11 mouse cellular contexts compared by ENCODE assay signal in the genomic region with DNA sequence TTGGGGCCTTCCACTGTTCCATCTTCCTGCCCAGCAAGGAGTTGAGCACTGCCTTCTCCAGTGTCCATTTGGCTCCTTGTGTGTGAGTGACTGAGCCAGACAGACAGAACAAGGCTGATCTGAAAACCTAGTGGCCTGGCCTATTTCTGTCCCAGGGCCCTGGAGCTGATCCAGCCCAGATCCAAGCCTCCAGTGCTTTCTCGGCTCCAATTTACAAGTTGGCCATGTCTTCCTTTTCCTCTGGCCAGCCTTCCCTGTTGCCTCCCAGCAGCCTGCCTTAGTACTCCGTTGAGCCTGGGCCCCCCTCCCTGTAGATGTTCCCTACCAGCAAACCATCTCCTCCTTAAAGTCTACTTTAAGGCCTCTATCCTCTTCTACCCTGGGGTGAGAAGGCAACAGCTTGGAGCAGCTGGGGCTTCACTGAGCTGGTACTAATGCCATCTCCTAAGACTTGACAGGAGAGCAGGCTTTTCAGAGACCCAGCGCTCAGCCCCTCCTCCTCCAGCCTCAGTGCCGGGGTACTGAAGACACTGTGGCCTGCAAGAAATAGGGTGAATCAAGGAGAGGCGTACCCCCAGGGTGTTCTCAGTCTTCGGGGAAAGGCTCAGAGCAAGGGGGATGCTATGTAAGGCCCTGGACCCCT.
DNase-seq lines count a peak whose midpoint lies in the region; TF ChIP-seq lines count a peak whose summit lies in the region.
"Had no signal": no experiment of that assay in that cellular context is flagged by ENCODE, and none has a peak within 500 bp of the region (broad histone marks: within the 10 kb centered on the region; RNA-seq: fewer than 3 reads in every experiment).

No protein-coding gene starts in this region.

- H3K27ac ChIP-seq in cerebellum, adult 2 months (ENCODE audit: insufficient read depth, low read length), result no peak overlapping the region
- H3K27ac ChIP-seq: embryonic facial prominence, embryonic 12.5 days; kidney, embryonic 15.5 days; neural tube, embryonic 13.5 days had no signal

- peak; percentile 24 for DNase-seq in adrenal gland, adult 2 months
- DNase-seq in adrenal gland, adult 18-20 months (ENCODE audit: low spot score in 2 of 2), result no peak
- peak; percentile 14 to 40 for DNase-seq in layer of hippocampus, postnatal 10 days (ENCODE audit: low spot score in 2 of 2)
- no peak for DNase-seq in layer of hippocampus, adult 9-11 months
- DNase-seq in cerebellum, adult 2 months, result peak; percentile 78 to 86
- DNase-seq in heart, adult 8-10 months (ENCODE audit: low spot score), result peak; percentile 52
- no peak for DNase-seq in thymus, postnatal 25 days
- DNase-seq in embryo, embryonic 10 days (ENCODE audit: low spot score), result no peak

- no peak overlapping the region for H3K4me3 ChIP-seq in cerebellum, adult 2 months (replicated peaks; ENCODE audit: insufficient read depth, low read depth, low read length)
- H3K4me3 ChIP-seq: embryonic facial prominence, embryonic 12.5 days; kidney, embryonic 15.5 days; neural tube, embryonic 13.5 days had no signal

- TF ChIP-seq CTCF in cerebellum, adult 2 months (IDR thresholded peaks at IDR 0.05; ENCODE audit: borderline replicate concordance, insufficient read depth, low read depth, low read length), result no peak

- peaks cover 22% of the 10 kb centered on the region for H3K4me1 ChIP-seq in cerebellum, adult 2 months (ENCODE audit: control insufficient read depth, insufficient read depth, low read length)
- H3K4me1 ChIP-seq: embryonic facial prominence, embryonic 12.5 days; kidney, embryonic 15.5 days; neural tube, embryonic 13.5 days had no signal

- 32% methylated on average over 6 of the region's 6 CpGs for WGBS in cerebellum, adult 2 months

- no peaks in the 10 kb centered on the region for H3K27me3 ChIP-seq in cerebellum, adult 2 months (ENCODE audit: control insufficient read depth, insufficient read depth, low read length)

- TF ChIP-seq POLR2A in cerebellum, adult 2 months (IDR thresholded peaks at IDR 0.05; ENCODE audit: borderline replicate concordance, insufficient read depth, low read length), result no peak

Comparison
In these comparisons a context has a peak if more than half of its experiments do, and no peak if none do; other contexts are left out.
1. DNase-seq: peak in adrenal gland, adult 2 months (single experiment), layer of hippocampus, postnatal 10 days (2 of 2), cerebellum, adult 2 months (2 of 2) and heart, adult 8-10 months (single experiment); none in adrenal gland, adult 18-20 months (0 of 2), layer of hippocampus, adult 9-11 months (single experiment), thymus, postnatal 25 days (single experiment) and embryo, embryonic 10 days (single experiment).